Mouse (Mus musculus): Measurements from ENCODE around the gene Cavin1. TPM values are rescaled to one million over a fixed set of nuclear protein-coding genes. Genes with fewer than 3 reads are reported as not detected.
A peak's percentile ranks its signal among the peaks of the same experiment; 100 is the strongest.

The Cavin1 gene
- total and polyA plus RNA-seq, 3 experiments: 0.05 to 0.21 (median 0.13) TPM

- Histone ChIP-seq H3K36me3 (replicated peaks in 1 of 2; ENCODE audit: control insufficient read depth in 1 of 2, insufficient read depth in 1 of 2, low read length in 1 of 2) (no peaks in the 10 kb centered on the region), H3K27me3 (replicated peaks) (peaks cover 5% of the 10 kb centered on the region), H3K79me2 (replicated peaks; ENCODE audit: control insufficient read depth, extremely low read depth, insufficient read depth, poor library complexity, severe bottlenecking) (no peaks in the 10 kb centered on the region), H3K4me1 (ENCODE audit: control insufficient read depth in 1 of 2, insufficient read depth in 2 of 2) (peaks cover 3 to 13% of the 10 kb centered on the region in 2 experiments), H3K27ac (ENCODE audit: insufficient read depth, low read depth) (no peak overlapping the region), H3K4me2 (ENCODE audit: insufficient read depth, low read depth, poor library complexity, severe bottlenecking) (no peak overlapping the region), H3K4me3 (replicated peaks in 1 of 3; ENCODE audit: low read depth in 2 of 3, low read length in 2 of 3, poor library complexity in 1 of 3) (no peak overlapping the region), H3K9ac (ENCODE audit: insufficient read depth, low read depth) (no peak overlapping the region), H3K9me3 (replicated peaks; ENCODE audit: low read length) (no peaks in the 10 kb centered on the region)
- TF ChIP-seq ZC3H11A (IDR thresholded peaks at IDR 0.05; ENCODE audit: low read depth, low read length): no peak
- TF ChIP-seq CHD2 (IDR thresholded peaks at IDR 0.05; ENCODE audit: low read length): no peak
- TF ChIP-seq CTCF (conservative IDR thresholded peaks at IDR 0.05 in 1 of 2, IDR thresholded peaks at IDR 0.05 in 1 of 2; ENCODE audit: low read depth in 2 of 2, low read length in 2 of 2): no peak
- TF ChIP-seq TCF12 (IDR thresholded peaks at IDR 0.05; ENCODE audit: low read depth, low read length): no peak
- no peak for TF ChIP-seq ZKSCAN1 (IDR thresholded peaks at IDR 0.05; ENCODE audit: borderline replicate concordance, low read depth, low read length)
- no peak for TF ChIP-seq POLR2A (IDR thresholded peaks at IDR 0.05; ENCODE audit: low read depth, low read length)
- no peak for TF ChIP-seq RAD21 (IDR thresholded peaks at IDR 0.05; ENCODE audit: low read depth, low read length)
- DNase-seq (ENCODE audit: extremely low read depth): no peak
- in situ Hi-C loops (cut with MboI; ENCODE audit: low pct_ligation_motif_present, low pct_unique_long_range_greater_than_20kb, low sequenced_read_pairs) (loop anchor here (5.0 kb wide), 2 partner anchors 37 to 77 kb away; no protein-coding TSS in a partner anchor), dilution Hi-C loops (cut with MboI; ENCODE audit: extremely low pct_ligation_motif_present, extremely low pct_unique_long_range_greater_than_20kb, low sequenced_read_pairs) (no loop called here)
Measured at GRCm38 (mm10) chr11:100979887-100980286, 9.2 kb upstream of the Cavin1 start.

- TF ChIP-seq CHD2 (IDR thresholded peaks at IDR 0.05; ENCODE audit: low read length) (0 out of 2 replicates have a peak, but pooled peaks have one; percentile 18), POLR2A (IDR thresholded peaks at IDR 0.05; ENCODE audit: low read depth, low read length) (no peak), HCFC1 (IDR thresholded peaks at IDR 0.05; ENCODE audit: low read depth, low read length) (no peak), TCF12 (IDR thresholded peaks at IDR 0.05; ENCODE audit: low read depth, low read length) (peak; percentile 35; the same call in 1 of the 2 replicates), CHD1 (IDR thresholded peaks at IDR 0.05; ENCODE audit: low read depth, low read length) (no peak), ZC3H11A (IDR thresholded peaks at IDR 0.05; ENCODE audit: low read depth, low read length) (no peak)
- H3K27ac ChIP-seq (ENCODE audit: insufficient read depth, low read depth): no peak overlapping the region
- H3K79me2 ChIP-seq (replicated peaks; ENCODE audit: control insufficient read depth, extremely low read depth, insufficient read depth, poor library complexity, severe bottlenecking): no peaks in the 10 kb centered on the region
- H3K36me3 ChIP-seq (replicated peaks in 1 of 2; ENCODE audit: control insufficient read depth in 1 of 2, insufficient read depth in 1 of 2, low read length in 1 of 2): no peaks in the 10 kb centered on the region
- H3K4me2 ChIP-seq (ENCODE audit: insufficient read depth, low read depth, poor library complexity, severe bottlenecking): no peak overlapping the region
- H3K4me3 ChIP-seq (replicated peaks in 1 of 3; ENCODE audit: low read depth in 2 of 3, low read length in 2 of 3, poor library complexity in 1 of 3): peak overlapping the region in 1 of 3 experiments; percentile 0
- H3K9ac ChIP-seq (ENCODE audit: insufficient read depth, low read depth): no peak overlapping the region
- peaks cover 3% of the 10 kb centered on the region for H3K9me3 ChIP-seq (replicated peaks; ENCODE audit: low read length)
- peaks cover 2% of the 10 kb centered on the region for H3K27me3 ChIP-seq (replicated peaks)
- in situ Hi-C loops (cut with MboI; ENCODE audit: low pct_ligation_motif_present, low pct_unique_long_range_greater_than_20kb, low sequenced_read_pairs): no loop called here
- DNase-seq (ENCODE audit: extremely low read depth): no peak
- dilution Hi-C loops (cut with MboI; ENCODE audit: extremely low pct_ligation_motif_present, extremely low pct_unique_long_range_greater_than_20kb, low sequenced_read_pairs): no loop called here
- peaks cover 6 to 15% of the 10 kb centered on the region in 2 experiments for H3K4me1 ChIP-seq (ENCODE audit: control insufficient read depth in 1 of 2, insufficient read depth in 2 of 2)
Measured at GRCm38 (mm10) chr11:100975241-100975640, 4.6 kb upstream of the Cavin1 start.

- Histone ChIP-seq H3K36me3 (replicated peaks in 1 of 2; ENCODE audit: control insufficient read depth in 1 of 2, insufficient read depth in 1 of 2, low read length in 1 of 2) (no peaks in the 10 kb centered on the region), H3K27me3 (replicated peaks) (peaks cover 2% of the 10 kb centered on the region), H3K4me2 (ENCODE audit: insufficient read depth, low read depth, poor library complexity, severe bottlenecking) (peak overlapping the region; percentile 68), H3K27ac (ENCODE audit: insufficient read depth, low read depth) (no peak overlapping the region), H3K79me2 (replicated peaks; ENCODE audit: control insufficient read depth, extremely low read depth, insufficient read depth, poor library complexity, severe bottlenecking) (no peaks in the 10 kb centered on the region), H3K4me1 (ENCODE audit: control insufficient read depth in 1 of 2, insufficient read depth in 2 of 2) (peaks cover 6 to 15% of the 10 kb centered on the region in 2 experiments), H3K9me3 (replicated peaks; ENCODE audit: low read length) (peaks cover 10% of the 10 kb centered on the region), H3K9ac (ENCODE audit: insufficient read depth, low read depth) (no peak overlapping the region), H3K4me3 (replicated peaks in 1 of 3; ENCODE audit: low read depth in 2 of 3, low read length in 2 of 3, poor library complexity in 1 of 3) (peak overlapping the region in 1 of 3 experiments; percentile 0)
- DNase-seq (ENCODE audit: extremely low read depth): peak; percentile 86
- dilution Hi-C loops (cut with MboI; ENCODE audit: extremely low pct_ligation_motif_present, extremely low pct_unique_long_range_greater_than_20kb, low sequenced_read_pairs): no loop called here
- in situ Hi-C loops (cut with MboI; ENCODE audit: low pct_ligation_motif_present, low pct_unique_long_range_greater_than_20kb, low sequenced_read_pairs): no loop called here
- TF ChIP-seq MAFK (IDR thresholded peaks at IDR 0.05; ENCODE audit: insufficient replicate concordance, low read length) (peak; percentile 80; the same call in 1 of the 2 replicates), RAD21 (IDR thresholded peaks at IDR 0.05; ENCODE audit: low read depth, low read length) (no peak), POLR2AphosphoS2 (IDR thresholded peaks at IDR 0.05; ENCODE audit: low read depth, low read length) (no peak), ZNF384 (IDR thresholded peaks at IDR 0.05; ENCODE audit: low read depth, low read length) (peak; percentile 37; the same call in 1 of the 2 replicates), JUN (IDR thresholded peaks at IDR 0.05; ENCODE audit: insufficient read depth, low read depth, low read length) (peak; percentile 96), ETS1 (conservative IDR thresholded peaks at IDR 0.05; ENCODE audit: low read depth, low read length) (peak; percentile 90), MXI1 (IDR thresholded peaks at IDR 0.05; ENCODE audit: low read depth, low read length) (peak; percentile 44), MAZ (IDR thresholded peaks at IDR 0.05; ENCODE audit: low read depth, low read length) (peak; percentile 79; the same call in 1 of the 2 replicates), EP300 (IDR thresholded peaks at IDR 0.05; ENCODE audit: low read length) (peak; percentile 94), CHD1 (IDR thresholded peaks at IDR 0.05; ENCODE audit: low read depth, low read length) (no peak), ELF1 (IDR thresholded peaks at IDR 0.05; ENCODE audit: low read depth, low read length) (no peak), MAX (IDR thresholded peaks at IDR 0.05; ENCODE audit: low read length) (0 out of 2 replicates have a peak, but pooled peaks have one; percentile 36), TBP (conservative IDR thresholded peaks at IDR 0.05; ENCODE audit: low read depth, low read length) (no peak), MYC (IDR thresholded peaks at IDR 0.05; ENCODE audit: low read depth, low read length) (0 out of 2 replicates have a peak, but pooled peaks have one; percentile 46), PAX5 (IDR thresholded peaks at IDR 0.05; ENCODE audit: low read length) (no peak), BHLHE40 (IDR thresholded peaks at IDR 0.05; ENCODE audit: low read depth, low read length) (peak; percentile 94), ZC3H11A (IDR thresholded peaks at IDR 0.05; ENCODE audit: low read depth, low read length) (no peak), NRF1 (IDR thresholded peaks at IDR 0.05; ENCODE audit: low read depth, low read length) (no peak)
Measured at GRCm38 (mm10) chr11:100974381-100974970, 3.8 kb upstream of the Cavin1 start.

Measured in CH12.LX (cell line).